Mouse (Mus musculus): ENCODE measurements around the gene Hpn. TPM values are rescaled to one million over a fixed set of nuclear protein-coding genes. Genes with fewer than 3 reads are reported as not detected.

Hpn gene
- total RNA-seq, 2 experiments from 2014 or later = 14.1 to 15.9 TPM

DNA sequence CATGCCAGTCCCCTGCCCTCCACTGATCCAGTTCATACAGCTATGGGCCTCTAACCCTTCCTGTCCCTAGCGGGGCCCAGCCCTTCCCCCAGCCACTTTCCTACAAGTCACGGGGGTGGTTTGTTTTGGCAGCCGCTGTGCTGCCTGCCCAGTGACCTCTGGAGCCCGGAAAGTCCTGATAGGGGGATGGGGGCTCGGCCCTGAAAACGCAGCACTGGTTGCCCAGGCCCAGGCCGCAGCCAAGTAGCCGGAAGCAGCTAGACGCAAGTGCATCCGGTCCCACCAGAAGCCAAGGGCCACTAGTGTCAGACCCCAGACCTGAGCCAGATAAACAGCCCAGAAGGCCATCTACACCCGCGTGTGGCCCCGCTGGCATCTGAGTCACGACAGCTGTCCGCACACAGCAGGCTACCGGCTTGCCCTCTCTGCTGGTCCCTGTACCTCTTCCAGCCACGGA, 525 bp upstream of the Hpn start:
- peak; percentile 62 to 71 for DNase-seq
- intact Hi-C loops (cut with DNase I) = no loop called here

GRCm38 (mm10) chr7:31114646-31115045, 444 bp downstream of the Hpn start:
- no peak for DNase-seq
- intact Hi-C loops (cut with DNase I) = no loop called here

DNA sequence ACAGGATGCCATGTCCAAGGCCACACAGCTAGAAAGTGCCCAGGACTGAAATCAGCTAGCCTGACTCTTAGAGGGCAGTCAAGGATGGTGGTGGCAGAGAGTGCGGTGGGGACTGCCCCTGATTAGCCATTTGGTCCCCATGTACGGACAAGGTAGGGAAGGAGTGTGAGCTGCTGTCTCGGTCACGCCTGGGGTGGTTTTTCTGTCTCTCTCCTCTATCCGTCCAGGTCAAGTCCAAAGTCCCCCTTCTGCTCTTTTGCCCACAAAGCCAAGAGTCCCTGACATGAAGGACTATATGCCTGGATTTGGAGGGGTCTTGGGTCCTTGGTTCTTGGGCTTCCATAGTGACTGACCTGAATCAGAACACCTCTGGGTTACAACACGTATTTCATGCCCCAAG, 1.3 kb downstream of the Hpn start:
- intact Hi-C loops (cut with DNase I) = no loop called here
- no peak for DNase-seq

GRCm38 (mm10) chr7:31112036-31112435, 3.1 kb downstream of the Hpn start:
- no peak for DNase-seq

GRCm38 (mm10) chr7:31110861-31111385, 4.2 kb downstream of the Hpn start:
- DNase-seq = no peak
- intact Hi-C loops (cut with DNase I) = no loop called here

More at GRCm38 (mm10) chr7:31112036-31112435, 3.1 kb downstream of the Hpn start:
- intact Hi-C loops (cut with DNase I) = no loop called here

DNA sequence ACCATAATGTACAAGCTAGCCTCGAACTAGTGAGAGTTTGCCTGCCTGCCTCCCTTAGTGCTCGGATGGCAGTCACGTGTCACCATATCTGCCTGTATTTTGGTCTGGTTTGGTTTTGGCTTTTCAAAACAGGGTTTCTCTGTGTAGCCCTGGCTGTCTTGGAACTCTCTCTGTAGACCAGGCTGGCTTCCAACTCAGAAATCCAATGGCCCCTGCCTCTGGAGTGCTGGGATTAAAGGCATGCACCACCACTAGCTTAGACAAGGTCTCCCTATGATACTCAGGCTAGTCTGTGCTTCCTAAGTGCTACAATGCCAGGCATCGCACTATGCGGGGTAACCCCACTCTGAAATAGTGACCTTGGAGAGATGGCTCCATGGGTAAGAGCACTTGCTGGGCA, 5.3 kb downstream of the Hpn start:
- intact Hi-C loops (cut with DNase I) = loop anchor here (5.0 kb wide), 1 partner anchor 48 kb away; the partner anchor contains the start of gene Gramd1a
- no peak for DNase-seq

GRCm38 (mm10) chr7:31109091-31109490, 6.0 kb downstream of the Hpn start:
- peak in 1 of 2 experiments; percentile 50 for DNase-seq

DNA sequence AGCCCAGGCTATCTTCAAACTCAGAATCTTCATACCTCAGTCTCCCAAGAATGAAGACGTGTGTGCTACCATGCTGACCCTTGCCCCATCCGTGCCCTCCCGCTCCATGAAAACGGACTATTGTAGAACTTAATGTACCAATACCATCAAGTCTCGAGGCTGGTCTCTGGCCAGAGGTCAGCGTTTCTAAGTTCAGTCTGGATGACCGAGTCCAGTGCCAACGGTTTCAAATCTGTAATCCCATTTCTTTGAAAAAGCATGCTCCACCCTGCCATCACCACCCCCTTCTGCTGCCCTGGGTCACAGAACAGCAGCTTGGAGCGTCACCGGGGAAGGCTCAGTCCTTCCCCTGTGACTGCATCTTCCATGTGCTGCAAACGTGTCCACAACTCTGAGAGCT, 7.3 kb downstream of the Hpn start:
- no peak for DNase-seq
- intact Hi-C loops (cut with DNase I) = loop anchor here (5.0 kb wide), 1 partner anchor 50 kb away; the partner anchor contains the start of gene Gramd1a

More at GRCm38 (mm10) chr7:31109091-31109490, 6.0 kb downstream of the Hpn start:
- intact Hi-C loops (cut with DNase I) = loop anchor here (5.0 kb wide), 1 partner anchor 48 kb away; the partner anchor contains the start of gene Gramd1a

- intact Hi-C loops (cut with DNase I) = loop anchor here (5.0 kb wide), 1 partner anchor 51 kb away; the partner anchor contains the start of gene Gramd1a
- no peak for DNase-seq
Observed at GRCm38 (mm10) chr7:31106166-31106565, 8.9 kb downstream of the Hpn start.

GRCm38 (mm10) chr7:31105061-31105768, 9.9 kb downstream of the Hpn start:
- DNase-seq = peak; percentile 65 to 74
- intact Hi-C loops (cut with DNase I) = loop anchor here (5.0 kb wide), 1 partner anchor 52 kb away; the partner anchor contains the start of gene Gramd1a

DNA sequence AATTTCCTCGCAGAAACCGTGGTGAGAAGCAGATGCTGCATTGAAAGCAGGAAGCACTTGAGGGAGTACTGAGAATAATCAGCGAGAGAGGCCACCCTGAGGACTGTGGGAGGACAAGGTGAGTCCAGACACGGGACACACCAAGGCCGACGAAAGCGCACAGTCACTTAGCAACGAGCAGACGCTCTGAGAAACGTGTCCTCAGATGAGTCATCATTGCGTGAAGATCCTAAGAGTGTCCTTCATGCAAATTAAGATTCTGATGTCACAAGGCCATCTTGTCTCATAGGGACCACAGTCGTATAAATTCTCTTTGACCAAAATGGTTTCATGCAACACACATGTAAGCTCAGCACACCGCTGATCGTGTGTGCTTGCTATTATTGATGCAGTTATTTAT, 14.3 kb downstream of the Hpn start:
- no peak for DNase-seq
- intact Hi-C loops (cut with DNase I) = no loop called here

GRCm38 (mm10) chr7:31099612-31099982, 15.5 kb downstream of the Hpn start:
- intact Hi-C loops (cut with DNase I) = loop anchor here (5.0 kb wide), 1 partner anchor 137 kb away; no protein-coding TSS in a partner anchor
- DNase-seq = no peak

GRCm38 (mm10) chr7:31098697-31099611, 16.1 kb downstream of the Hpn start:
- intact Hi-C loops (cut with DNase I) = loop anchor here (5.0 kb wide), 1 partner anchor 137 kb away; no protein-coding TSS in a partner anchor
- peak in 1 of 2 experiments; percentile 34 for DNase-seq

DNA sequence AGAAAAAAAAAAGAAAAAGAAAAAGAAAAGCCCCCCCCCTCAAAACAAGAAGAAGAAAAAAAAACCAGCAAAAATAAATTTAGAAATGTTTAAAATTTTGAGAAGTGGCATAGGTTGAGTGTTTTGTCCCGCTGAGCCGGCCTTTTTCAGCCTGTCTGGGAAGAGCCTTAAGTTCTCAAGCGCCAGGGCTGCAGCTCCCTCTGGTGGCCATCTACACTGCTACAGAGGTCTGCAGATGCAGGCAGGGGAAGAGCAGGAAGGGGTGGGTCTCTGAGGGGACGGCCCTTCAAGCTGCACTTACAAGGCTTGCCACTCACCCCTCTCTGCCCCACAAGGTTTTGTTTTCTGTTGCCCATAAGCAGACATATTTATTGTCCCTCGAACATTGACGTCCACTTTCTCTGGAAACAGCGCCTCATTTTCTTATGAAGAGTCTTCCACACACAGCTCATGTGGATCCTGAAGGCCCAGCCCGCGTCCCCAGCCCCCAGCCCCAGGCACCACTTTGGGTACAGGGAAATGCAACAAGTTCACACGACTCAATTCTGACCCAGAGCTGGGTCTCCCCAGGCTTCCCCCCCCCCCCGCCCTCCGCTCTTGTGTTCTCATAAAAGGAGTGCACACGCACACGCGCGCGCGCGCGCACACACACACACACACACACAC, 17.4 kb downstream of the Hpn start:
- peak; percentile 86 to 91 for DNase-seq
- intact Hi-C loops (cut with DNase I) = loop anchor here (5.0 kb wide), 1 partner anchor 135 kb away; no protein-coding TSS in a partner anchor

- no peak for DNase-seq
- intact Hi-C loops (cut with DNase I) = loop anchor here (5.0 kb wide), 1 partner anchor 135 kb away; no protein-coding TSS in a partner anchor
Observed at GRCm38 (mm10) chr7:31096892-31097564, 18.1 kb downstream of the Hpn start.

DNA sequence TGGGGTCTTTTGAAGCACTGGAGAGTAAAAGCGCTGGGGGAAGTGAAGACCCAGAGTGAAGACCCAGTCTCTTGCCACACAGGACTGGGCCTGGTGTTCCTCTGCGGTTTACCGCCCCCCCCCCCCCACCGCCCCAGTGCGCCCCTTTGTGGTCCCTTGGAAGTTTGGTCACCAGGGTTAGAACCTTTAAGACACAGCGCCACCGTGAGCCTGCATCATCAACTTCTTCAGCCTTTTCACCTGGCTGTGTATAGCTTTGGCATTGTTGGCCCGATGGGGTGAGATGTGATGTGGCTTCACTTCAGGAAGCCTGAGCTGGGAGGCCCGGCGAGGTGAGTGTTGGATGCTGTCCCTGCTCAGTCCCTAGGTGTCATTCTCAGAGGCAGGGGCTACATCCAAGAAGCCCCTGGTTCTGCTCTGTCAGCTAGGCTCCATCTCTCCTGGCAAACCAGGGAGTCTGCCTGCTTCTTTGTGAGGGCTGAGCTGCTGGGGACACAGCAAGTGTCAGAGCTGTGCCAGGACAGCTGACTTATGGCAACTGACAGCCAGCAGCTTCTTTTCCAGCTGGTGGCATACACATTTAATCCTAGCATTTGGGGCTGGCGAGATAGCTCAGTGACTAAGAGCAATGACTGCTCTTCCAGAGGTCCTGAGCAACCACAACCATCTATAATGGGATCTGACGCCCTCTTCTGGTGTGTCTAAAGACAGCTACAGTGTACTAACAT, 20.2 kb downstream of the Hpn start:
- intact Hi-C loops (cut with DNase I) = loop anchor here (1.0 to 5.0 kb wide), 2 partner anchors 36 to 133 kb away; partner anchors contain the start of gene Lgi4
- DNase-seq = no peak

- DNase-seq = no peak
- intact Hi-C loops (cut with DNase I) = no loop called here
Observed at GRCm38 (mm10) chr7:31089721-31090120, 25.4 kb downstream of the Hpn start.

DNA sequence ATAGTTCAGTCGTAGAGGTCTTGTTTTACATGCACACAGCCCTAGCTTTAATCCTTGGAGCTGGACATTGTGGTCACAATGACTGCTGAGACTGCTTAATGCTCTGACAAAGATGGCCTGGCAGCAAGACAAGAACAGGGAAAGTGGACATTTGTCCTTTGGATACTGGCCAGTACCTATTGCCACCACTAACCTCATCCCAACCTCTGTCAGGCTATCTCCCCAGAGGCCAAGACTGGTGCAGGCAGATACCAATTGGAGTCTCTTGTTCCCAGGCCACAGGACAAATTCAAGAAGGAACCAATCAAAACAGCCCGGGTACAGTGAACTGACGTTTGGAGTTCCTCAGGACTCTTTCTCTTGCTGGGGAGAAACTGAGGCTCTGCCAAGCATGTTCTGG, 26.9 kb downstream of the Hpn start:
- intact Hi-C loops (cut with DNase I) = no loop called here
- DNase-seq = no peak

GRCm38 (mm10) chr7:31087262-31087661, 27.8 kb downstream of the Hpn start:
- intact Hi-C loops (cut with DNase I) = no loop called here
- DNase-seq = no peak

Data from gastrocnemius, postnatal 36 days (tissue).